Mouse (Mus musculus) heart, adult 2 months (tissue): ENCODE measurements around the gene Ano5. TPM values are rescaled to one million over a fixed set of nuclear protein-coding genes. Genes with fewer than 3 reads are reported as not detected.

ENCODE experiments used
- DNase-seq, 2 experiments: peaks; one replicate each; pipeline ENCODE4 v3.0.0; 2021
- H3K27ac ChIP-seq: fragments of 200-600 bp; 2 replicates; pipeline ENCODE4 v1.8.1; 2022
- H3K27me3 ChIP-seq: fragments of 200-500 bp; 2 replicates; pipeline ENCODE4 v1.6.1; 2012; ENCODE audit warnings: mild to moderate bottlenecking, low read length, inconsistent platforms, mixed read lengths; ENCODE audit not compliant: control insufficient read depth, insufficient read depth
- H3K36me3 ChIP-seq: fragments of 200-500 bp; 2 replicates; pipeline ENCODE4 v1.6.1; 2012; ENCODE audit warnings: low read length, inconsistent platforms; ENCODE audit not compliant: control insufficient read depth, insufficient read depth
- H3K4me1 ChIP-seq: fragments of 200-500 bp; 2 replicates; pipeline ENCODE4 v1.6.1; 2011; ENCODE audit warnings: low read length; ENCODE audit not compliant: control insufficient read depth, insufficient read depth
- H3K4me3 ChIP-seq: fragments of 200-600 bp; 2 replicates; pipeline ENCODE4 v1.8.1; 2022
- H3K79me2 ChIP-seq: fragments of 200-500 bp; replicated peaks from 2 replicates; pipeline ENCODE4 v1.6.1; 2012; ENCODE audit warnings: mild to moderate bottlenecking, inconsistent platforms, low read length, moderate library complexity, mixed read lengths; ENCODE audit not compliant: control insufficient read depth, insufficient read depth
- H3K9ac ChIP-seq: fragments of 200-500 bp; 2 replicates; pipeline ENCODE4 v1.6.1; 2012; ENCODE audit warnings: low read depth, mild to moderate bottlenecking, control low read depth, inconsistent platforms, low read length, mixed read lengths
- CTCF ChIP-seq: fragments of 200-600 bp; IDR thresholded peaks from 2 replicates; pipeline ENCODE4 v1.8.1; 2022; ENCODE audit warnings: antibody characterized with exemption, mild to moderate bottlenecking, moderate library complexity
- EP300 ChIP-seq: fragments of 200-500 bp; IDR thresholded peaks from 2 replicates; pipeline ENCODE4 v1.6.1; 2011; ENCODE audit warnings: low read depth, low read length, control low read depth; ENCODE audit not compliant: insufficient read depth
- POLR2A ChIP-seq: fragments of 200-500 bp; IDR thresholded peaks from 2 replicates; pipeline ENCODE4 v1.6.1; 2011; ENCODE audit warnings: mild to moderate bottlenecking, low read depth, low read length, control low read depth; ENCODE audit not compliant: insufficient read depth
- WGBS: fragments of 180-500 bp; shearing (Covaris S2); methylation state at CpG from one replicate; pipeline ENCODE4 v1.1.7; 2018; 5-methylcytosine and 5-hydroxymethylcytosine counted together
- intact Hi-C: fragments of 180-260 bp; cut with DNase I; formaldehyde crosslinking; loops from one replicate; pipeline ENCODE4 v1.15.1; 2025
- polyA plus RNA-seq: library from polyadenylated mRNA; depleted of rRNA; stranded (reverse); fragments of >200 nt; gene quantifications from 2 replicates; pipeline ENCODE4 v1.2.3, GENCODE M21; 2012
- total RNA-seq, 2 experiments: library from RNA; stranded (reverse); gene quantifications; 2 replicates each; pipeline ENCODE4 v1.2.3; 2021

Ano5 gene
- total and polyA plus RNA-seq, 3 experiments: 0.18 to 0.96 (median 0.65) TPM

DNA sequence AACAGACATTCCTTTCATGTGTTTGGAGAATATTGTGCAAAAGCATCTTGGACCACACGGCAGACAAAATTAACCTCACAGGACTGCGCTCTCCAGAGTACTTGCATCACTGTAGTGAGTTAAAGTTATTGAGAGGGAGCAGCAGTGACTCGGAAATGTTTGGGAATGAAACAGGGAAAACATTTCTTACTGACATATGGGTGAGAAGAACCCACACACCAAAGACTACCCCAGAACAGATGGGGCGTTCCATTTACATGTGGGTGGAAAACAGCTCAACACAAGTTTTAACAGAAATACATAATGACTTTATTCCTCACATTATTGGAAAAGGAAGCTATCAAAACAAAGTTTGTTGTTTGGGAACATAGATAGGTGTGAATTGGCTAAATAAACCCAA is 89.2 kb downstream of the Ano5 start:
- no peak overlapping the region for H3K9ac ChIP-seq
- TF ChIP-seq POLR2A: no peak
- TF ChIP-seq CTCF: no peak
- no peak for TF ChIP-seq EP300
- H3K79me2 ChIP-seq: no peaks in the 10 kb centered on the region
- no peaks in the 10 kb centered on the region for H3K27me3 ChIP-seq
- intact Hi-C loops: no loop called here
- H3K36me3 ChIP-seq: no peaks in the 10 kb centered on the region
- H3K4me1 ChIP-seq: no peaks in the 10 kb centered on the region
- no peak overlapping the region for H3K4me3 ChIP-seq
- no peak overlapping the region for H3K27ac ChIP-seq
- no peak for DNase-seq
- 63% methylated on average over 4 of the region's 4 CpGs for WGBS

DNA sequence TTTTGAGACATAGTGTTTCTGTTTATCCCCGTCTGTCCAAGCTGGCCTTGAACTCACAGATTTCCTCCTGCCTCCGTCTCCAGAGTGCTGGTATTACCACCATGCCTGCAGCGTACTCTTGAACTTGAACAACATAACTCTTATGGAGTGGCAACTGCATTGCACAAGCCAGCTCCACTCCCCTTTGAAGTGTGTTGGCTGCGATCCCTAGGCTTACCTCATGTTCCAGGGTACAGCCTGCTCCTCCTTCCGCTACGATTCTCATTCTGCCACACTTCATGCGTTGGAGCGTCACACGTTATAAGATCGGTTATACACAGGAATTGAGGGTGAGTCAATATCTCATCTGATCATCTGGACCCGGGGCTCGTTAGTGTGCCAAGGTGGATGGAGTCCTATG is 92.9 kb downstream of the Ano5 start:
- intact Hi-C loops: no loop called here

DNA sequence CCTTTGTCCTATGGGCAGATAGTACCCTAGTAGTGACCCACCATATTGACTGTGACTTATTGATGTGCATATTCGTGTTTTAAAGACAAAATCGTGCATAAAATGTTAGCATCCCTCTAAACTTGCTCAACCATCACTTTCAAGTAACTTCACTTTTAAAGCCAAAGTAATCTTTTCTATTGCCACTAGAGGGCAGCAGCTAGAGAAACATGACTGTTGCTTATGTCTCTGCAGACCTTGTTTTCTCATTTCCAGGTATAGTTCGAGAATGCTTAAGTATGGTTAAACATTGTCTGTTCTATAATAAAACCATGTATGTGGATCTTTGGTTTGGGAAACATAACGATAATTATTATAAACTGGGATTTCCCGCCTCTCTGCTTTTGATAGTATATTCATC is 103.6 kb downstream of the Ano5 start:
- no peak overlapping the region for H3K9ac ChIP-seq
- H3K4me3 ChIP-seq: no peak overlapping the region
- 29% methylated on average over 5 of the region's 5 CpGs for WGBS
- no peak for DNase-seq
- intact Hi-C loops: no loop called here
- TF ChIP-seq POLR2A (no peak), CTCF (peak; percentile 71), EP300 (no peak)
- H3K27ac ChIP-seq: no peak overlapping the region
- no peaks in the 10 kb centered on the region for H3K4me1 ChIP-seq
- H3K36me3 ChIP-seq: no peaks in the 10 kb centered on the region
- no peaks in the 10 kb centered on the region for H3K27me3 ChIP-seq
- H3K79me2 ChIP-seq: no peaks in the 10 kb centered on the region

More for the DNA sequence above, 92.9 kb downstream of the Ano5 start:
- no peak overlapping the region for H3K9ac ChIP-seq
- DNase-seq: no peak
- no peak overlapping the region for H3K27ac ChIP-seq
- TF ChIP-seq POLR2A: no peak
- no peak for TF ChIP-seq EP300
- no peak for TF ChIP-seq CTCF
- H3K27me3 ChIP-seq: no peaks in the 10 kb centered on the region
- no peak overlapping the region for H3K4me3 ChIP-seq
- no peaks in the 10 kb centered on the region for H3K4me1 ChIP-seq
- 80% methylated on average over 12 of the region's 12 CpGs for WGBS
- no peaks in the 10 kb centered on the region for H3K36me3 ChIP-seq
- H3K79me2 ChIP-seq: no peaks in the 10 kb centered on the region

DNA sequence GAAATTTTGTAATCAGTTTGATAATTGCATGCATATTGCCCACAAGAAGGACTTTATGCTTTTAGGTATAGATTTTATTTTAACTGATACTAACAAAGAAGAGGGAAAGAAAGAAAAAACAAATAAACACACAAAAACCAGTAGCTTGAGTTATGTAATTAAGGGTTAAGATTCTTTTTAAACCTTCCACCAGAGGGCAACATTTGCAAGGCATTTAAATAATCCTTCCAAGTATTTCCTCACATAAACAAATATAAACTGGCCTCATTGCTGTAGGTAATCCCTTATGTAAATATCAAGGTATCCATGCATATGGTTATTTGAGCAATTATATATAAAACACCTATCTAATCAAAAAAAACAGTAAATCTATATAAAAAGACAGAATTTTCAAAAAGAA is 107.1 kb downstream of the Ano5 start:
- no peak overlapping the region for H3K27ac ChIP-seq
- H3K79me2 ChIP-seq: no peaks in the 10 kb centered on the region
- intact Hi-C loops: loop anchor here (2.0 kb wide), 1 partner anchor 355 kb away; no protein-coding TSS in a partner anchor
- peaks cover 2% of the 10 kb centered on the region; the same call in 1 of the 2 replicates for H3K27me3 ChIP-seq
- H3K36me3 ChIP-seq: no peaks in the 10 kb centered on the region
- TF ChIP-seq EP300: no peak
- peak; percentile 65 for TF ChIP-seq CTCF
- no peak overlapping the region for H3K4me3 ChIP-seq
- H3K9ac ChIP-seq: no peak overlapping the region
- no peak for DNase-seq
- H3K4me1 ChIP-seq: no peaks in the 10 kb centered on the region

DNA sequence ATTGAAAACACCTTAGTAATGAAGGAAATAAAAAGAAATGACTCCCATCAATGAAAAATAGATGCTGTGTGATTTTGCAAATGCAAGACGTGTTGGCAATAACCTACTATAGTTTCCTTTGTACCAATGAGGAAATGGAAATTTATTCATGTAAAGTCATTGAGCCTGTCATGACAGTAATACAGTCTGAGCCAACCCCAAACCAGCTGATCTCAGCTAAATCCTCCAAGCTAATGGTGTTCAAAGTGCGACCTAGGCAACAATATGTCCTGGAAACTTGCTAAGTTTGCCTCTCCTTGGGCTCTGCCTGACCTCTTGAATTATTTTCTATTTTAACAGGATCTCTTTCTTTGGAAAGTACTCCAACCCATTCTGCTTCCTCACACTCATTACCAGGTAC is 107.6 kb downstream of the Ano5 start:
- TF ChIP-seq EP300 (no peak), CTCF (no peak), POLR2A (no peak)
- H3K27ac ChIP-seq: no peak overlapping the region
- H3K4me1 ChIP-seq: no peaks in the 10 kb centered on the region
- H3K27me3 ChIP-seq: peaks cover 2% of the 10 kb centered on the region; the same call in 1 of the 2 replicates
- intact Hi-C loops: no loop called here
- no peak for DNase-seq
- no peaks in the 10 kb centered on the region for H3K36me3 ChIP-seq
- WGBS: 31% methylated on average over 2 of the region's 2 CpGs
- H3K4me3 ChIP-seq: no peak overlapping the region
- no peak overlapping the region for H3K9ac ChIP-seq
- H3K79me2 ChIP-seq: no peaks in the 10 kb centered on the region

DNA sequence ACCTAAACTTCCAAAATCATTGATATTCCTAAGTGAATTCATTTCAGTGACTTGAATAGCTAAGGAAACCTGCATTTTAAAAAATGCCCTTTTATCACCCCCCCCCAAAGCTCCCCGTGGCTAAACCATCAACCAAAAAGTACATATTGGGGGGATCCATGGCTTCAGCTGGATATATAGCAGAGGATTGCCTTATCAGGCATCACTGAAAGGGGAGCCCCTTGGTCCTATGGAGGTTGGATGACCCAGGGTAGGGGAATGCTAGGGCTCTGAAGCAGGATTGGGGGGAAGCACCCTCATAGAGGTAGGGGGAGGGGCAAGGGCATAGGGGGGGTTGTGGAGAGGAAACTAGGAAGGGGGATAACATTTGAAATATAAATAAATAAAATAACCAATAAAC is 109.1 kb downstream of the Ano5 start:
- no peak for DNase-seq
- Histone ChIP-seq H3K79me2 (no peaks in the 10 kb centered on the region), H3K36me3 (no peaks in the 10 kb centered on the region), H3K4me3 (no peak overlapping the region), H3K9ac (no peak overlapping the region), H3K27ac (no peak overlapping the region), H3K4me1 (no peaks in the 10 kb centered on the region), H3K27me3 (peaks cover 7% of the 10 kb centered on the region)
- TF ChIP-seq POLR2A (no peak), CTCF (no peak), EP300 (no peak)
- intact Hi-C loops: no loop called here
- 20% methylated on average over 1 of the region's 1 CpGs for WGBS

DNA sequence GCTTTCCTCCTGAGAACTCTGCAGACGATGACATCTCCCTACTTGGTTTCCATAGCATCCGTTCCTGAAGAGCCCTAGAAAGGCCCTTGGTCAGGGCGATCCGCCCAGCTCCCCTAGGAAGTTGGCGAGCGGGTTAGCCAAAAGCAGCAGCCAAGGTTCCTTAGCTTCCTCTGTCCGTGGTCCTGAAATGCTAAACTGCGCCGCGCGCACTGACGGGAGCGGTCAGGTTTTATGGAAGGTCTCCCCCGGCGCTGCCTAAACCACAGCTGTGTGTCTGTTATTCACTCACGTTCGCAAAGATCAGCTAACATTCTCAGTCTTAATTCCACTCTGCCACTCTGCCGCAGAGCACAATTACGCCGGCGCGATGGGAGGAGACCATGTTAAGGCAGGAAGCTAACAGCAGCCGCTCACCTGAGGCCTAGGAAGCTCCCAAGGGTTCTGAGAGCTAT is 110.9 kb downstream of the Ano5 start, which contains the start of gene Slc17a6:
TSS of gene Slc17a6 (plus strand) at position 313 of the 452 bp plus-strand sequence.
- peak; percentile 9 to 31 for DNase-seq
- Histone ChIP-seq H3K27ac (no peak within 1 kb of the TSS), H3K27me3 (peaks cover 7% of the 10 kb centered on the region), H3K79me2 (no peaks in the 10 kb centered on the region), H3K36me3 (no peaks in the 10 kb centered on the region), H3K9ac (no peak within 1 kb of the TSS), H3K4me3 (no peak within 1 kb of the TSS), H3K4me1 (no peaks in the 10 kb centered on the region)
- intact Hi-C loops: no loop called here
- 2% methylated on average over 23 of the region's 23 CpGs for WGBS
- TF ChIP-seq POLR2A (no peak), EP300 (no peak), CTCF (no peak)
